In genomic region chr2:170220871-170221369, GRCm38 (mm10) we compare ENCODE assay signal across 8 mouse cellular contexts.
DNase-seq lines count a peak whose midpoint lies in the region; ATAC-seq lines count a peak whose summit lies in the region.

No protein-coding gene starts in this region.

- H3K27me3 ChIP-seq in liver, embryonic 16.5 days (ENCODE audit: control insufficient read depth, insufficient read depth, low read depth, low read length) = no peaks in the 10 kb centered on the region

- peak overlapping the region; percentile 82 for H3K4me2 ChIP-seq in liver, embryonic 16.5 days (ENCODE audit: low read depth, low read length)

- H3K27ac ChIP-seq in liver, embryonic 16.5 days (ENCODE audit: low read length) = peak overlapping the region; percentile 21

- no peaks in the 10 kb centered on the region for H3K36me3 ChIP-seq in liver, embryonic 16.5 days (ENCODE audit: control insufficient read depth, insufficient read depth)

- peaks cover 50% of the 10 kb centered on the region for H3K4me1 ChIP-seq in liver, embryonic 16.5 days (ENCODE audit: control insufficient read depth, low read depth, low read length)

- peak; percentile 11 for DNase-seq in right cerebral cortex, adult 18-20 months
- DNase-seq in right cerebral cortex, postnatal 25 days = no peak
- DNase-seq in embryo, embryonic 9.5 days (ENCODE audit: extremely low spot score) = peak; percentile 78
- DNase-seq in heart, adult 8-10 months (ENCODE audit: low spot score) = peak; percentile 72
- peak; percentile 19 for DNase-seq in kidney, adult 11 months
- peak; percentile 76 for DNase-seq in naive thymus-derived CD4-positive, alpha-beta T cell, adult 2 months (ENCODE audit: low read depth)
- peak; percentile 71 for DNase-seq in thymus, postnatal 25 days

- no peaks in the 10 kb centered on the region for H3K9me3 ChIP-seq in liver, embryonic 16.5 days (replicated peaks; ENCODE audit: control insufficient read depth, low read length)

- under 1% methylated on average over 20 of the region's 20 CpGs for WGBS in liver, embryonic 16.5 days (ENCODE audit: insufficient replicate concordance)

- H3K4me3 ChIP-seq in liver, embryonic 16.5 days (ENCODE audit: low read depth, low read length) = peak overlapping the region; percentile 56

- ATAC-seq in liver, embryonic 16.5 days (ENCODE audit: low read depth) = peak; percentile 44

- H3K9ac ChIP-seq in liver, embryonic 16.5 days (ENCODE audit: low read depth, low read length) = peak overlapping the region; percentile 40
